Mouse (Mus musculus) right cerebral cortex, adult 2 months (tissue): ENCODE results near the gene Dad1.
A peak's percentile ranks its signal among the peaks of the same experiment; 100 is the strongest.

Source experiments
- DNase-seq, 2 experiments: peaks; one replicate each; pipeline ENCODE4 v3.0.0; 2021 to 2022; ENCODE audit warnings: low spot score in 2 of 2

Gene Dad1

DNA sequence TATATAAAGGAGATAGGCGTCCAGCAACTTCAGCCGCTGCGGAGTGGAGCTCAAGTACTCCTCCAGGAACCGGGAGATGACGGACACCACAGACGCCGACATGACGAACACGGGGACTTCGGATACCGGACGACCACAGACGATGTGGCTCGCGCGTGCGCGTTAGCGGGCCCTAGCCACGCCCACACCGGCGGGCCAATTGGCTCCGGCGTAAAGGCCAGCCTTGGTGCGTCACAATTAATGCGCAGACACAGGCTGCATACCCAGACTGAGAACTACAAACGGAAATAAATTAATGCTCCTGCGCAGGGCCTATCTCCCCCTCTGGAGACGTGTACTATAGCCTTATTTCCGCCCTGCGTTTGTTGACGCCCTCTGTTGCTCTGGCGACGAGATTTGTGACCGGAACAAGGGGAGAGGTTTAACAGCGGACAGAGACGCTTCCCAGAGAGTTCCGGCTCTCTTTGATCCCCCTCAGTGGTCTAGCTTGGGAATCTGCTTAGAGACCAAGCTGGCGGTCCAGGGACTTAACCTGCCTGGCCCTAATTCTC lies at the start of gene Dad1, which contains the start of gene Abhd4:
Gene Dad1 (minus strand): TSS at position 364 of the 551 bp plus-strand sequence.
Gene Abhd4 (plus strand): TSS at position 448 of the 551 bp plus-strand sequence.
- DNase-seq: peak; percentile 97 to 98

DNA sequence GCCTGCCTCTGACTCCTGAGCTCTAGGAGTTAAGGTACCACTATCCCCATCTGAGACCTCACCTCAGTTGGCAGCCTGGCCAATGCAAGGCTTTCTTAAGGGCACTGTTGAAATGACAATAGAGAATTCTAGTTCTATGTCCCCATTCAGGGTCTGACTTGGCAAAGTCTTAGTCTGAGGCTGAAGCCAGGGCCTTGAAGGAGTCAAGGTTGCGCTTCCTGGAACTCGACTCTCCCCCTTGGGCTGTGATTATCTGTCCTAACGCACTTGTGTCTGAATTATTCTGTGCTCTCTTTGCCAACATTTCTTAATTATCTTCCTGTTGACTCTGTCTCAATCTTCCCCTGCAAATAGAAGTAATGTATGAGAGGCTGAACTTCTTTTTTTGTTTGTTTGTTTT lies 46.8 kb upstream of the Dad1 start:
- no peak for DNase-seq

DNA sequence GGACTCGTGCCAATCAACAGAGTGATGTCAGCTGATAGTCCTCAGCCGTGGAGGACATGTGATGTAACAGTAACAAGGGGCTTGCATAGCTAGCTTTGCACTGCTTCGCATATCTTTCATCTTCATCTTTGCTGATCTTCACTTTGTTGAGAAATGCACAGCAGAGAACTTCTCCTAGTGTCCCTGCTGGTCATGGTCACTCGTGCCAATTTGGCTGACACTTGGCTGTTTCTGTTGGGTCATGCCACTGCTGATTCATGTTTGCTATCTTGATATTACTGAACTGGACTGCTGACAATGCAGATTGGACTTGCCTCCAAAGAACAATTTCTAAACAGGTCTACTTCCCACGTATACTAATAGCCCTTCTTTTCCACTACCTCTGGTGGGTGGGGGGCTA lies 46.2 kb upstream of the Dad1 start:
- DNase-seq: no peak

DNA sequence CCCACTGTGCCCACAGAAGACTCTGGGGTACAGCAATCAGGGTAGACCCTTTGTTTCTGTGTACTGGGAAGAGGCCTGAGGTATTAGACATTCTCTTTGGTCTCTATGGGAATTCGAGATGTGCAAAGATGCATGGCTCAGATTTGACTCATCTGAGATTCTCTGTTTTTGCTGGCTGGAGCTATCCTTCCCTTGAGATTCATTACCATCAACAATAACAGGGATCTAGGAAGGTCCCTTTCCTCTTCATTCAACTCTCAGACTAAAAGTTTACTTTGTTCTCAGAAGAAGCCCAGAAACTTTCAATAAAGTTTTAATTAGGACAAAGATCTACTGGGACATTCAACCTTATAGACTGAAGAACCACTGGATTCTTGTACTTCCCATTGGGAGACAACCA lies 30.9 kb upstream of the Dad1 start, which contains the start of gene Olfr49:
Gene Olfr49 (minus strand): TSS at position 101 of the 400 bp plus-strand sequence.
- DNase-seq: no peak

DNA sequence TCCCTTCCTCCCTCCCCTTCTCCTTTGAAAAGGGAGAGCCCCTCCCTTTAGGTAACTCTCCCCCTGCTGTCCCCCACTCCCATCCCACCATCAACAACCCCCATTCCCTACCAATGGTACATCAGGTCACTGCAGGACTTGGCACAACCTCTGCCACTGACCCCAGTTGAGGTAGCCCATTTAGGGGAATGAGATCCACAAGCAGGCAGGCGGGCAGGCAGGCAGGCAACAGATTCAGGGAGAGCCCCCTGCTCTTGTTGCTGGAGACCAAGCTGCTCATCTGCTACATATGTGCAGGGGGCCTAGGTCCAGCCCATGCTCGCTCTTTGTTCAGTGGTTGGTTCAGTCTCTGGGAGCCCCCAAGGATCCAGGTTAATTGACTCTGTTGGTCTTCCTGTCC lies 22.5 kb upstream of the Dad1 start:
- DNase-seq: no peak

DNA sequence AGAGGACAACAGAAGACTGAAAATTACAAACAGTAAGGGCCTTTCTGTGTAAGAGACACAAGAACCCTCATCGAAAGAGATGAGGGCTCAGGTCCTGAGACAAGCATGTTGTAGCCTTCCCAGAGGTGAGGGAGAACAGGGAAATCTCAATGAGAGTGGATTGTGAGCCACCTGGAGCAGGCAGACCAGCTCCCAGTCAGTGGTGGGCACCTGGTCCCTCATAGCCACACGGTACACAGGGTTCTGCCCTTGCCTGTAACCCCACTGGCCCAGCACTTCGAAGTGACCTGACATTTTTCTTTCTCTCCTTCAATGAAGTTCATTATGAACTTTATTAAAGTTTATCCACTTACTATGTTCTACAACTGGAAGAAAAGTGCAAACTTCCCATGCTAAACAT lies 18.8 kb upstream of the Dad1 start:
- DNase-seq: no peak

GRCm38 (mm10) chr14:54271976-54272606 lies 18.2 kb upstream of the Dad1 start:
- no peak for DNase-seq

- DNase-seq: no peak
Measured at GRCm38 (mm10) chr14:54270413-54270812, 16.5 kb upstream of the Dad1 start.

DNA sequence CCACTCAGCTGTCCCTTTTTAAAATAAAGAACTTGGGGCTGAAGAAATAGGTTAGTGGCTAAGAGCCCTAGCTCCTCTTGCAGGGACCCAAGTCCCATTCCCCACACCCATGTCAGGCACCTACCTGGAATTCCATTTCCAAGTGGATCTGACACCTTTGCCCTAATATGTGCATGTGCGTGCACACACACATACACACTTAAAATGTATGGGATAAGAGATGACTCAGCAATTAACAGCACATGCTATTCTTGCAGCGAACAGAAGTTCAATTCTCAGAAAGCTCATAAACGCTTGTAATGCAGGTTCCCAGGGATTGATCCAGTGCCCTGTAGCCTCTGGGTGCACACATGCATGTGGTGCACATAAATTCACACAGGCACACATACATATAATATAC lies 15.7 kb upstream of the Dad1 start:
- no peak for DNase-seq

GRCm38 (mm10) chr14:54267966-54268365 lies 14.1 kb upstream of the Dad1 start:
- no peak for DNase-seq

DNA sequence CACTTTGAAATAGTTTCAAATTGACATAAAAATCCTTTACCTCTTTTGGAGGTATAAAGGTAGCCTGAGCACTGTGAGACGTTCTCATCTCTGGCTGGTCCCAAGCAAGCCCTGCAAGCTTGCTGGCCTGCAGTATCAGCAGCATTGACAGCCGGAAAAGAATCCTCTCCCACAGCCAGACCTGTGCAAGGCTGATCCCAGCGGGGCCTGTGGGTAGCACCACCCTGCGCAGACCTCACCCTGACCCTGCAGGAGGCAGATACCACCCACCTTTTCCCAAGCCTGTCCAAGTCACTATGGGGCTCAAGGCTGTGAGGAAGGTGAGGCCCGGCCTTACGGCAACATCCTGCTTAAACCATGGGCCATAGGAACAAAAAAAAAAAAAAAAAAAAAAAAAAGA lies 12.0 kb upstream of the Dad1 start:
- no peak for DNase-seq

GRCm38 (mm10) chr14:54265093-54265492 lies 11.2 kb upstream of the Dad1 start:
- DNase-seq: no peak

DNA sequence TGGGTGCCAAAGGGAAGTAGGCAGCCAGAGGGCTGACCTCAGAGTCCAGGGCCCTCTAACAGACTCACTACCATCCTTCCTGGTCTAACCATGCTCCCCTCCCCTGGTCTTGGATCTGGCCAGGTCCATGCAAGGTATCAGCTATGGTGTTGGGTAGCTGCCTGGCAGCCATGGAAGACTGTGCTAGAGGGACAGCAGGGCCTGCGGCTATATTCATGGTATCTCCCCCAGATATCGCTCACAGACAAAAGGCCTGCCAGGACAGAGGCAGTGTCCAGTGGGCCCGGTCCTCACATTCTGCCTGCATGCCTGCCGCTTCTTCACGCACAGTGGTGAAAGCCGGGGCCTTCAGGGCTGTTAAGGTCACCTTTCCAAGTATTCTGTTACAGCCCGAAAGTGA lies 10.3 kb upstream of the Dad1 start:
- no peak for DNase-seq

GRCm38 (mm10) chr14:54263099-54263498 lies 9.2 kb upstream of the Dad1 start:
- no peak for DNase-seq

DNA sequence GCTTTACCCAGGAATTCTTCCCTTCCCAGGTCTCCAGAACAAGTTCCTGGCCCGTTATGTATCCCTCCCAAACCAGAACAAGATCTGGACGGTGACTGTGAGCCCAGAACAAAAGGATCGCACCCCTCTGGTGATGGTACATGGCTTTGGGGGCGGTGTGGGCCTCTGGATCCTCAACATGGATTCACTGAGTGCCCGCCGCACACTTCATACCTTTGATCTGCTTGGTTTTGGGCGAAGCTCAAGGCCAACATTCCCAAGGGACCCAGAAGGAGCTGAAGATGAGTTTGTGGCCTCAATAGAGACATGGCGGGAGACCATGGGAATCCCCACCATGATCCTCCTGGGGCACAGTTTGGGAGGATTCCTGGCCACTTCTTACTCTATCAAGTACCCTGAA lies 8.7 kb upstream of the Dad1 start:
- no peak for DNase-seq

- no peak for DNase-seq
Measured at GRCm38 (mm10) chr14:54261386-54261785, 7.5 kb upstream of the Dad1 start.

DNA sequence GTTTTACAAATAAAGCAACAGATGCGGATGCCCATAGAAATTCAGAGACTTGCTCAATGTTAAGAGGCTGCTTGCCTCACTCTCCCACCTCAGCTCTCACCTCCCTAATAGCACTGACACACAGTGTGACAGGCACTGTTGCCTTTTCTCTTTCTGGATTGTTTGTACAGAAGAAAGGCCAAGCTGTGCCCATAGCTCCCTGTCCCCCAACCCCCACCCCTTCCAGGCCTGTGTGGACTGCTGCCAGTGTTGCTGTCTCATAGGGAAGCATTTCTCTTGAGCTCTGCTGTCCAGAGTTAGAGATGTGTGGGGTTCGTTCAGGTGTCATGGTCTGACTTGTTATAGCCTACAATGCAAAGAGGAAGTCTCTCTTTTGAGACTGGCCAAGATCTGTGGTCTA lies 6.3 kb upstream of the Dad1 start:
- DNase-seq: no peak

- no peak for DNase-seq
Measured at GRCm38 (mm10) chr14:54259722-54260085, 5.8 kb upstream of the Dad1 start.

DNA sequence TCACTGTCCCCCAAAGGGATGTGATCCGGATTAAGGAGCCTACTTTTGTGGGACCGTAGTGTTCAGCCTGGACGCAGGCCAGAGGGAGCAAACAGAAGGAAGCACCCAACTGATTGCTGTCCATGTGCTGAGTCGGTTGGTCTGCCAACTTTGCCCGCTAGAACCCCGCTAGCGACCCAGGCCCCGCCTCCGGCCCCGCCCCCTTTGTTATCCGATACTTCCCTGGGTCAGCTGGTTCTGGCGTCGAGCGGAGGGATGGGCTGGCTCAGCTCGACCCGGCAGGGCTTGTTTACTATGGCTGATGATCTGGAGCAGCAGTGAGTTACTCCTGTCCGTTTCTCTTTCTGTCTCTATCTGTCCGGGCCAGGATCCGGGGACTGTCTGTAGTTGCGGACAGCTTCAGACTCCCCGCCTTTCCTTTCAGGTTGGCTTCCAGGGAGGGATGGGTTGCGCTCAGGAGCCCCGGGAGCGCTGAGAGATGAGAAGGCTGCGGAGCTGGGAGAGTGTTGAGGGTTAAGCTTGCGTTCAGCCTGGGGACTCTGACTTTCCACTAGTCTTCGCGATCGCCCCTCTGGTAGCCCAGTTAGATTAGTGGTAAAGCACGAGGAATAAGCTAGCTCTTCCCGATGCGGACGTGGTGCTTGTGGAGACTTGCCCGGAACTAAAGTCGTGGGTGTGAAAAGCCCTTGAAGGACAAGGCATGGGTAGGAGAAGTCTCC lies 5.3 kb upstream of the Dad1 start:
- DNase-seq: peak; percentile 77 to 78

DNA sequence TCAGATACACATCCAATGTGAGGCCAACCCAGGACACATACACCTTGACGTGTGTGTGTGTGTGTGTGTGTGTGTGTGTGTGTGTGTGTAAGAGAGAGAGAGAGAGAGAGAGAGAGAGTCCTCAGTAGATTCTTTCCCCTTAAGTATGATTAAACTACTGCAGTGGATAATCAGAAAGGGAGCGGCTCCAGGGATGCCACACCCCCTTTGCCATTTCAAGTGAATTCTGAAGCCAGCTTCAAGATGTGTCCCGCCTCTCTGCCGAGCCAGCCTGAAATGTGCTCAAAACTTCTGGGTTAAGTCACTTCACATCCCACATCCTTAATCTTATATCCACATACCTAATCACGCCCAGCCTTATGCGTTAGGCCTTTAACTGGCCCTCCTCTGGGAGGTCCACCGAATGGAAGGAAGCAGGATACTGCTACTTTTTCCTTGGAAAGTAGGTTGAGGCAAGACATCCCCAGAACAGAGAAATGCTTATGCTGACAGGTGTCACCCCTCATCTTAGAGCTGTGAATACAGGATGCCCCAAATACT lies 4.3 kb upstream of the Dad1 start:
- DNase-seq: no peak

- no peak for DNase-seq
Measured at GRCm38 (mm10) chr14:54254670-54255202, 832 bp upstream of the Dad1 start.

GRCm38 (mm10) chr14:54250122-54250521 lies 3.8 kb downstream of the Dad1 start:
- DNase-seq: no peak

DNA sequence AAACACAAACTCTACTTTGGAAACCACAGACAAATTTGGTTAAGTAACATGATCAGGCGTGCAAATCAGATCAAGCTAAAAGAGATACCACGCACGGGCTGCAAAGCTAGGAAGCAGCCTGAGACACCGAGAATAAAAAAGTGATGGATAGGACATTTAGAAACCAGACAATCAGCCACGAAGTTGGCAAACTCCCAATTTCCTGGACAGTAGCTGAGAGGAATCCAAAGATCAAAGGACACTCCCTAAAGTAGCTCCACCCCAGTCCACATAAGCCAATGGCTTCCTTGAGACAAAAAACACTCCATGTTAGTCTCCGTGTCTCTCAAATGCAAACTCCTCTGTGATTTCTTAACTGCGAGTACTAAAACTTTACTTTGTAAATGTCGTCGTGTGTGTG lies 4.6 kb downstream of the Dad1 start:
- no peak for DNase-seq
